Mouse (Mus musculus) neural tube, embryonic 15.5 days (tissue): ENCODE data around the gene Gm10801. TPM values are rescaled to one million over a fixed set of nuclear protein-coding genes. Genes with fewer than 3 reads are reported as not detected.
"Not testable (repeated sequence)": the region's sequence is repeated elsewhere in the genome, so short reads cannot be mapped to it uniquely, and the experiment has no call there.

ENCODE experiments used
- ATAC-seq: fragments of 200-750 bp; cut with Nextera tagmentation; 2 replicates; pipeline ENCODE4 v1.8.0; 2017; ENCODE audit warnings: mild to moderate bottlenecking, moderate TSS enrichment, moderate library complexity; ENCODE audit not compliant: low FRiP score
- H3K27ac ChIP-seq: fragments of 300-500 bp; sonication (generic); replicated peaks from 2 replicates; pipeline ENCODE4 v1.5.1; 2015; ENCODE audit warnings: mild to moderate bottlenecking, inconsistent platforms
- H3K27me3 ChIP-seq: fragments of 300-500 bp; sonication (generic); replicated peaks from 2 replicates; pipeline ENCODE4 v1.6.1; 2015; ENCODE audit warnings: inconsistent platforms
- H3K36me3 ChIP-seq: fragments of 300-500 bp; sonication (generic); 2 replicates; pipeline ENCODE4 v1.6.1; 2015; ENCODE audit warnings: inconsistent platforms
- H3K4me1 ChIP-seq: fragments of 300-500 bp; sonication (generic); 2 replicates; pipeline ENCODE4 v1.6.1; 2015; ENCODE audit warnings: inconsistent platforms
- H3K4me2 ChIP-seq: fragments of 300-500 bp; sonication (generic); 2 replicates; pipeline ENCODE4 v1.6.1; 2015; ENCODE audit warnings: inconsistent platforms, mild to moderate bottlenecking, moderate library complexity
- H3K4me3 ChIP-seq: fragments of 300-500 bp; sonication (generic); replicated peaks from 2 replicates; pipeline ENCODE4 v1.5.1; 2015; ENCODE audit warnings: mild to moderate bottlenecking, inconsistent platforms
- H3K9ac ChIP-seq: fragments of 300-500 bp; sonication (generic); replicated peaks from 2 replicates; pipeline ENCODE4 v1.6.1; 2015; ENCODE audit warnings: mild to moderate bottlenecking, inconsistent platforms
- H3K9me3 ChIP-seq: fragments of 300-500 bp; sonication (generic); replicated peaks from 2 replicates; pipeline ENCODE4 v1.6.1; 2016; ENCODE audit warnings: inconsistent platforms
- WGBS: fragments of 180-500 bp; shearing (Covaris S2); methylation state at CpG from one replicate; pipeline ENCODE4 v1.1.7; 2015; ENCODE audit warnings: mixed read lengths; 5-methylcytosine and 5-hydroxymethylcytosine counted together
- polyA plus RNA-seq: library from polyadenylated mRNA; unstranded; fragments of >200 nt; fragmentation: Nextera tagmentation; extraction: Ambion mirVana; gene quantifications from 2 replicates; pipeline ENCODE4 v1.2.1, GENCODE M21; 2015

Gene Gm10801
- polyA plus RNA-seq, result 0.41 and 0.57 TPM in 2 replicates

DNA sequence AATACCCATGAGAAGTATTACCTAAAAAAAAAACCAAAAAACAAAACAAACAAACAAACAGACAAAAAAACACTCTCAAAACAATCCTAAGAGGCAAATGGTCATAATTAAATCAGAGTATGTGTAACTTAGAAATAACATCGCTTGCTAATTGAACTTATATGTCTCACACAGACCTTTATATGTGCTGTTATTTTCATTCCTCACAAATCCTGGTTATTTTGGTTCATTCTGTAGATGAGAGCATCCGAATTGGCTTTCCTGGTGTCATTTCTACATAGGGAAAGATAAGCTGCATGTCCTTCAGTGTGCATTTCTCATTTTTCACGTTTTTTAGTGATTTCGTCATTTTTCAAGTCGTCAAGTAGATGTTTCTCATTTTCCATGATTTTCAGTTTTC lies at the start of gene Gm10801:
Gene Gm10801, plus strand, starts transcription at position 301 of the 400 bp plus-strand sequence.
- not testable (repeated sequence) for H3K27me3 ChIP-seq, H3K9ac ChIP-seq, H3K4me2 ChIP-seq, H3K27ac ChIP-seq, H3K4me3 ChIP-seq, H3K4me1 ChIP-seq, H3K36me3 ChIP-seq, H3K9me3 ChIP-seq, ATAC-seq
- 79% methylated on average over 4 of the region's 5 CpGs for WGBS

DNA sequence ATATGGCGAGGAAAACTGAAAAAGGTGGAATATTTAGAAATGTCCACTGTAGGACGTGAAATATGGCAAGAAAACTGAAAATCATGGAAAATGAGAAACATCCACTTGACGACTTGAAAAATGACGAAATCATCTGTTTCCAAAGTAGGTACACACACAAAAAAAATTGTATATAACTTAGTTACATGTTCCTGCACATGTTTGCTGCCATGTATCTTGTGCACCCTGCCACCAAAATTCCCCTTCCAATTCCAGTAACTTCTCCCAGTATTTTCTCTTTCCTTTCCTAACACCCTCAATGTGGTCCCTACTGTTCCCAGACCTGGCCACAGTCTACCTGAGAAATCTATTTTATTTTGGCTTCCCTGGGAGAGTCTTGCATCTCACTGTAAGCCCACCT lies 5.2 kb downstream of the Gm10801 start, which contains the start of gene Gm10800:
Gene Gm10800, minus strand, starts transcription at position 101 of the 400 bp plus-strand sequence.
- 84% methylated on average over 4 of the region's 4 CpGs for WGBS
- H3K27ac ChIP-seq, H3K9ac ChIP-seq, ATAC-seq, H3K9me3 ChIP-seq, H3K4me1 ChIP-seq, H3K27me3 ChIP-seq, H3K4me2 ChIP-seq, H3K36me3 ChIP-seq, H3K4me3 ChIP-seq: not testable (repeated sequence)

- no peaks in the 10 kb centered on the region for H3K9me3 ChIP-seq
- H3K9ac ChIP-seq, result no peak overlapping the region
- no peaks in the 10 kb centered on the region for H3K4me1 ChIP-seq
- no peak for ATAC-seq
- 95% methylated on average over 1 of the region's 1 CpGs for WGBS
- no peak overlapping the region for H3K27ac ChIP-seq
- no peak overlapping the region for H3K4me2 ChIP-seq
- H3K27me3 ChIP-seq, result no peaks in the 10 kb centered on the region
- no peaks in the 10 kb centered on the region for H3K36me3 ChIP-seq
- H3K4me3 ChIP-seq, result no peak overlapping the region
Observed at GRCm38 (mm10) chr2:98697533-98697932, 35.5 kb downstream of the Gm10801 start.

Other genes with a start within 250 kb of the Gm10801 start
- gene Gm10800, start 5.1 kb downstream of the Gm10801 start, polyA plus RNA-seq, result 1.7 and 2.2 TPM in 2 replicates